Mouse (Mus musculus) cerebellum, adult 9-10 months (tissue): Measurements from ENCODE around the gene Robo1.

ENCODE experiments used
- DNase-seq: peaks from one replicate; pipeline ENCODE4 v3.0.0; 2022

Gene Robo1

DNA sequence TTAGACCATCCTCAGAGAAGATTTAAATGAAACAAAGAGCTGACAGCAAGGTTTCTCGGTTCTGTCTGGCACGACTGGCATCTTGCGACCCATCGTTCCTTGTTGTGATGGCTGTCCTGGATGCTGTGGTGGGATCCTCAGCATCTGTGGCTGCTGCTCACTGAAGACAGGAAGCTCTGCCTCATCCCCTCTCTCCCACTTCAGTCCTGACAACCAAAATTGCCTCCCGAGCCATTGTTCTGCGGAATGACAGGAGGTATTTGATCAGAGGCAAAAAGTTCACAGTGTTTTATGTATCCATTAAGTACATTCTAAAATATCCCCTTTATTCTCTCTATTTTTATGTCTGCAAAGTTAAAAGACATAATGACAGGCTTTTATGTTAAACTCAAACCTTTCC, 643.9 kb downstream of the Robo1 start:
- DNase-seq: no peak

DNA sequence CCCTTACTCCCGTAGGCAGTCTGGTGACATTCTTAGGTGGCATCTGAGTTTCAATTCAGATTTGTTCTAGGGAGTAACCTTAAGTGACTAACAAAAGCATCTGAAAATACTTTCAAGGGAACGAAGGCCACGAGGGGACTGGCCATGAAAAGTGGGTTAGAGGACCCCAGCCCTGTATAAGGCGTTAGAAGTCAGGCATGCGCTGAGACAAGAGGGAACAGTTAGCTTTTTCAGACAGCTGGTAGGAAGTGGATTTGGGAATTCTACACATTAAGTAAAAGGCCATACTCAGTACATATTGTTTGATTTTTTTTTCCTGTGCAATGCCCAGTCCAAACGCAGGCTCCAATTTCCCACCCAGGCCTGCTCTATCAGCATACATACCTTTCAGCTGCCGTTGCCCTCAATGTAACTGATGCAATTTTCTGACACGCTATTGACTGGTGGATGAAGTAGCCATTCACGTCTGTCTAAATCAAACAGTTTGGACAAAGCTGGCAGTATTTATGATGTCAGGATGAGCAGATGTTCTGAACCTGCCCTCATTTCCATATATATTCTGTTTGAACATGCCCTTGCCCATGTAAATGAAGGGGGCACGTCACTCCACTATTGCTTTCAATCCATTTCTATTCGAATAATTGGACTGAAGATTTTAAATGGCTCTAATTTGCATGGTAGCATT, 651.1 kb downstream of the Robo1 start:
- no peak for DNase-seq

DNA sequence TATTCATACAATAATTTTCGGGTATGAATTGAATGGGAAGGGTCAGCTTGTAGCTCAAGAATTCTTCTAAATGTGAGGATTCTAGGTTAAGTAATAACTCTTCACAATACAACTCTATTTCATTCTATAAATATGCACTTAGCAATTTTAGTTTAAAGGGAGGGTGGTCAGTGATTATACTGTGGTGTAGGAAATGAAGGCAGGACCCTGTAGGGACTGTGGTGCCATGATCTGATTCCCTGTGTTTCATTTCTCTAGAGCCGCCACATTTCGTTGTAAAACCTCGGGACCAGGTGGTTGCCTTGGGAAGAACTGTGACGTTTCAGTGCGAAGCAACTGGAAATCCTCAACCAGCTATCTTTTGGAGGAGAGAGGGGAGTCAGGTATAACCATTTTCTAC, 651.7 kb downstream of the Robo1 start:
- no peak for DNase-seq

DNA sequence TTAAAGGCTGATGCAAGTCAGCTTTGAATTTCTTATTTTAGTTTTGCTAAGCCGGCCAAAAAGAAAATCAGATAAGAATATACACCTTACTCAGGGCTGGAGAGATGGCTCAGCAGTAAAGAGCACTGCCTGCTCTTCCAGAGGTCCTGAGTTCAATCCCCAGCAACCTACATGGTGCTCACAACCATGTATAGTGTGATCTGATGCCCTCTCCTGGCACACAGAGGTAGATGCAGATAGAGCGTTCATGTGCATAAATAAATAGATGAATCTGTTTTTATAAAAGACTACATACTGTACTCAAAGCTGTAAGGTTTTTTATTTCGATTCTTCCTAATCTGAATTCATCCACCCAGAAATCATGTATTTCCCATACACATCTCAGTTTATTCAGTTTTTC, 655.7 kb downstream of the Robo1 start:
- no peak for DNase-seq

DNA sequence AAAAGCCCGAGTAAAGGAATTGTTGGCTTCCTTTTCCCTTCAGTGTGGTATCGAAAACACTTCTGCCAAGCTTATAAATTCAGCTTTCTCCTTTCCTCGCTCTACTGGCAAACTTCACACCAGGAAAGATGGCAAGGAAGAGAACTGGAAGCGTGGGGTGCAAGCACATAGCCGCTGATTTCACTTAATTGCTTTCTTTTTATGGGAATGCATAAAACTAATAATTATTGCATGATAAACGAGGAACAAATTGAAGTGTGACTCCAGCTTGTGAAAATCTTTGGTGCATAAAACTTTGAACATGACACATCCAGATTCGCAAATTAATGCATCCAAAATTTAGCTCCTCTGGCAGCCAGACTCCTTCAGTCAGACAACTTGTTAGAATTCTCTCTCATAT, 659.4 kb downstream of the Robo1 start:
- DNase-seq: no peak

DNA sequence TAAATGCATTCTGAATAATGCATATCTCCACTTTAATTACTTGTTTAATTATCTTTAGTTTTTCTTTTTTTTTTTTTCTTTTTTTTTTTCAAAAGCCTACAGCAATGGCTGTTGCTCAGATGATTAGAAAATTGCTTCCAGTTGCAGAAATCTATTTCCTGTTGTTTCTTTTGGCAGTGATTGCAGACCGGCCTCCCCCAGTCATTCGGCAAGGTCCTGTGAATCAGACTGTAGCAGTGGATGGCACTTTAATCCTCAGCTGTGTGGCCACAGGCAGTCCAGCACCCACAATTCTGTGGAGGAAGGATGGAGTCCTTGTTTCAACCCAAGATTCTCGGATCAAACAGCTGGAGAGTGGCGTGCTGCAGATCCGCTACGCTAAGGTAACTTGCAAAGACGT, 661.9 kb downstream of the Robo1 start:
- DNase-seq: no peak

DNA sequence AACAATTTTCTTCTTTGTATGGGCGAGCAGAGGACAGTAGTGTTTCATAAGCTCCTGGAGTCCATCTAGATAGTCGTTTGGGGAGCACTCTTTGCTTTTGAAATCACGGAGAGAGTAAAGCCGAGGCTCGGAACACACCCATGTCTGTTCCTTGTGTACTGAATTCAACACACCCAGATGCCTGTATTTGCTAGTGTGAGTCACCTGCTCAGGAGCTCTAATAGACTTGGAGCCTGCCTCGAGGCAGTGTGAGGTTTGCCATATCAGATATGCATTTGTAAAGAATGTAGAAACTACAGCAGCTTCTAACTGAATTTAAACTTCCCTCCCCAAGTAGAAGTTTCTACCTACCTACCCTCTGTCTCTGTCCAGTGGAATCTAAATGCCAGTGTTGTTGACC, 665.6 kb downstream of the Robo1 start:
- no peak for DNase-seq

DNA sequence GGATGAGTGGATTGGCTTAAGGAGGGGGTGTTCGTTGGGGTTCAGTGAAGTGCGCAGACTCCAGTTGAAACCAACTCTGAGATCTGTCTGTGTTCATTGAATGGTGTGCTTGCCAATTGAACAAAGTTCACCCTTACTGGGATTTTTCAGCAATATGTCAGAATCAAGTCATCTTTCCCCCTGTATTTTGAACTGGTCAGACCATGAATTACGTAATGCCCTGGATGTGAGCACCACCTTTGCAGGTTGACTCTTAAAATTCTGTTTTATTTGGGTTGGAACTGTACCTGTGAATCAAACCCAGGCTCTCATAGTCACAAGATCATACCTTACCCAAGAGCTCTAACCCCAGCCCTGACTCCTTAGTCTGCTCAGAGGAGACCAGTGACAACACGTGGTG, 666.6 kb downstream of the Robo1 start:
- DNase-seq: no peak

DNA sequence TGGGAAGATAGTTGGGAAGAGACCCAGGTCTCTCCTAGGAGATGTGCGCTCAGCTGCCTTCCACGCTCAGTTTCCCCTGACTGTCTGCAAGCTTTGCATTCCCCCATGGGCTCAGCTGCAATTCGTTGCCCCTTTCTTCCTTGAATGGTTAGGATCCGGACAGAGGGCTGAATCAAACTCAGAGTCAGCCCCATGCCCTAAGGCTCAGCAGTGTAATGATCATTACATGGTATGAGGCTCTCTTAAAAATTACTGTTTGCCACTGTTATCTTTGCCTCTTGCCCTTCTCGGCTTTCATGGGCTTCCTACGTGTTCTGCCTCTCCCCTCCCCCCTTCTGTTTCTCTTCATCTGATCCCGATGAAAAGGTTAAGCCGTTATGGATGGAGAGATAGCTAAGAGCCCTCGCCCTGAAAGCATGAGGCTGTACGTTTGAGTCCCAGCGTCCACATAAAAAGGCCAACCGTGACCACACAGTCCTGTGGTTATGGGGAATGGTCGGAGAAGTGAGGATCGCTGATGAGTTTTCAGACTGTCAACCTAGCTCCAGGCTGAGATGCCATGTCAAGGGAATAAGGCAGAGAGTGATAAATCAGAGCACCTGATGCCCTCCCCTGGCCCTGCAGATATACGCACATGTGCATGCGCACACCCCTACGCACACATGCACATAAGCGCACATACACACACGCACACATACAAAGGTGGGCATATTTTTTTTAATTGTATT, 668.9 kb downstream of the Robo1 start:
- DNase-seq: no peak

DNA sequence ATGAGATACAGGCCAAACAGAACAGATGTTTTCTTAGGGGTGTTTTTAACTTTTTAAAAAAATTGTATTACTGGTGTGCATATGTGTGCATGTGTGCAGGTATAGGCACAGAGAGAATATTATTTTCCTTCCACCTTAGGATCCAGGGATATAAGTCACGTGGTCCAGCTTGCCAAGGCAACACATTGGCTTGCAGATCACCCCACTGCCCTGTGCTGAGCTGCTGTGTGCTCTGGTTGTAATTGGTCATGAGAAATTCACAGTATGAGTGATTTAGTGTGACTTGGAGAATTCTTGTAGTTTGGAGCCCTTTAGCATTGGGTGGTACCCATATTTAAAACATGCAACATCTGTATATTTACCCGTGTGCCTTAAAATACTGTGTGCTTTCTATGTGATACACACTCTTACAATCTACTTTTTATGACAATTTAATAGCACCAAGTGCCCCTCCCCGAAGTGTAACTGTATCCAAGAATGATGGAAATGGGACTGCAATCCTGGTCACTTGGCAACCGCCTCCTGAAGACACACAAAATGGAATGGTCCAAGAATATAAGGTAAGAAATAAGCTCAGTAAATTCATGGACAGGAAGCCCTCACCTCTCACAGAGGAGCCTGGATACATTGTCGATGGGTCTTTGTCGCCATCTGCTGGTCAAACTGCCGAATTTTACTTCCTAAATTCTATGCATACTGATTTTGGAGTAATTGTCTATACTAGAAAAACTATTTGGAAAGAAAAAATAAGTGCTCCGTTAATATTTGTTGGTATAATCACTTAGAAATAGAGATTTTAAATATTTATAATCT, 671.5 kb downstream of the Robo1 start:
- peak; percentile 78 for DNase-seq

DNA sequence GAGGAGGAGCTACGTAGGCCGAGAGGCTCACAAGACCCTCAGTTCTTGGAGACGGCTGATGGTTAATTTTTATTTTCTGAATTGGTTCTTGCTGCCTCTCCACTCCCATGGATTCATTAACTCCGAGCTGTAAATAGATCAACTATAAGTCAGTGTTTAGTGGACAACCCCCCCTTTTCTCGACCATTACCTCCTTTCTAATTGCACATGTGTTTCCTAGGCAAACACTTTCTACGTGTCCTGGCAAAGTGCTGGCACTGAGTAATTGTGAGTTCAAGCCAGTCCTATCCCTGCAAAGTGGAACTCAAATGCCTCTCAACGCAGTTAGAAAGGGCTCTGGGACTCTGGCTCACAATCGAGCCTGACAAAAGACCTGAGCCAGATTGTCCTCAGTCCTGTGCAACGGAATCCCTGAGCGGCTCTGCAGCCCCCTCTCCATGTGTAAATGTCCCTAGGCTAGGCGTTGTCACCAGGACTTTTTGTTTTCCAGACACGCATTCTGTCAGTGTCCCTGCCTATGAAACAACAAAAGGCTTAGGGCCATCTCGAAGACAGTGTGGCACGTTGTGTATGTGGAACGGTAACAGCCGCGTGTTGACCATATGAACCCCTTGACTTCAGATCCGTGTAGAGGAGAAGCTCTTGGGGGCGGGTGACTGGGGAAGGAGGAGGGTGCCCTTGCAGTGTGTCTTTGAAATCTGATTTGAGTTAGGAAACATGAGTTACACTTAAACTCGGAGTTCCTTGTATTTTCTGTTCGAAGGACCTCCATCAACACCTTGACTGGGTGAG, 682.5 kb downstream of the Robo1 start:
- DNase-seq: no peak

DNA sequence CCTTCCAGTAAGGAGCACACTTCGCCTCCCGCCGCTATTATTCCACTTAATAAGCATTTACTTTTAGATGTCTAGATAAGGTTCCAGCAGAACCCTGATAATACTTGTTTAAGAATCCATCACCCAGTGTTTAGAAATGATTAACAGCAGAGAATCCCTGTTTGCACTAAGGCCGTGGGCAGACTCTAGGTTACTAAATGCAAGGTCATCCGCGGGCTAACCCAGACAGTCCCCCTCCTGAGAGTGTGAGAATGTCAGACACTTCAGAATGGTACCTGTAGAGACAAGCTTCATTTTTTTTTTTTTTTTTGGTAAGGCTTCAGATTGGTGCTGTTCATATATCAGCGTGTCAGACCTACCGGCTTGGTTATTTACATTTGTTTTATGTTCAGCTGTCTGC, 685.1 kb downstream of the Robo1 start:
- no peak for DNase-seq

DNA sequence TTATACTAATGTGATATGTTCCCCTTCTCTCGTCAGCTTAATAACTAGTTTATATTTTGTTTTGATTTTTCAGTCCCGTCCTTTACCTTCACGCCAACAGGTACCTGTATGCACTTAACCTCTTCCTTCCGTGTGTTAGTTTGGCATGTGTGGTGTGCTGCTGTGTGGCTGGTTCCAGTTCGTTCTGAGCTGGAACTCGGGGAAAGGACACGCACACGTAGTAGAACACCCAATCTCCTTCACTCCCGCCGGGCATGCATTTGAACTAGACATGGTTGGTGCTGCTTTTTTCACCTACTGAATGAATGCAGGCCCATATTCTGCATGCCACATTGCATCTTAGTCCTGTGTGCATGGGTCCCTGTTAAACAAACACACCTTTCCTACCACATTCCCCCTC, 685.5 kb downstream of the Robo1 start:
- no peak for DNase-seq

DNA sequence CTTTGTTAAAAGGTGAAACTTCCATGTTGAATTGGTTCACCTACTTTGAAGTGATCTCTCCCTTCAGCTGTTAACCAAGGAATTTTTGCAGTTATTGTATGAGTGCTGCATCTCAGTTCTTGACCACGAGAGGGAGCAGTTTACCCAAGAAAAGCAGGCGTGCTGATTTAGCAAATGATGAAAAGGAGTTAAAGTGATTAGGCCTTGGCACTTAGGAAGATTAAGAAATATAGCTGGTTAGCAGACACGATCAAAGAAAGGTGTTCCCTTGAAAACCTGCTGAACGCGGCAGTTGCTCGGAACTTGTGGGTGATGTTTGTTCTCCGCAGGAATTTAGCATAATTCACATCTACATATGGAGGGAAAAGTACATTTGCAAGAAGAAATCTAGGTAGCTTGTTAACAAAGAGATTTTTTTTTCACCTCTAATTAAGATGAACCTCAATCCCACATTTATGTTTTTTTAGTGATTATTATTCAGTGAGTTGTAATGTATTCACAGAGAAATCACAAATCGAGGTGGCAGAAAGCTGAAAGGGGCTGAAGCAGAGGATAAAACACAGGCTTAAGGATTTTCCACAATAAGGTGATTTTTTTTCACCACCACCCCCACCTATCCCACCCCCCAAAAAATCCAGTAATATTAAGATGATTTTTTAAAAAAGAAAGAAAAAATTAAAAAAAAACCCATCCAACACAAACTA, 687.3 kb downstream of the Robo1 start:
- DNase-seq: peak; percentile 75

DNA sequence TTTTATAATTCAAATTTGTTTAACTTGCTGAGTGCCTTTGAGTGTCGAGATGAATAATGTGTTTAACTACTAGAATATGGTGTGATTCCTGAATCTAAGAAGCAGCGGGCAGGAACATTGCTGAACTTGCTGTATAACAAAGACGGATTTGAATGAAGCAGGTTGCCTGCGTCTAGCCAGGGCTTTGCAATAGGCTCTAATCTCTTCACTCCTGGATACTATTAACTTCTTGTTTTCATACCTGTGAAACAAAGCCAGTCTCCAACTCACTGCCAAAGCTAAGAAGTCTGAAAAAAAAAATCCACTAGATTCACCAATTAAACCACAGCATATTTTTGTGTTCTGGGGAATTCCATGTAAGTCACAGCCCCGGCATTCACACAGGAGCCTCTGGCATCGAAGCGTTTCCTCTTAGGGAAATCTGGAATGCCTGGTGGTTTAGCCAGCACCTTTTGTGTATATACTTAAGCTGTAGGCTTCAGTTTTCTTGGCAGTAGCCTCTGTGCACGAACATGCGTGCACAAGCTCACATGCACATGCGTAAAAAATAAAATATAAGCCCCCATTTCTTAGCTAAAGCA, 687.9 kb downstream of the Robo1 start:
- no peak for DNase-seq

DNA sequence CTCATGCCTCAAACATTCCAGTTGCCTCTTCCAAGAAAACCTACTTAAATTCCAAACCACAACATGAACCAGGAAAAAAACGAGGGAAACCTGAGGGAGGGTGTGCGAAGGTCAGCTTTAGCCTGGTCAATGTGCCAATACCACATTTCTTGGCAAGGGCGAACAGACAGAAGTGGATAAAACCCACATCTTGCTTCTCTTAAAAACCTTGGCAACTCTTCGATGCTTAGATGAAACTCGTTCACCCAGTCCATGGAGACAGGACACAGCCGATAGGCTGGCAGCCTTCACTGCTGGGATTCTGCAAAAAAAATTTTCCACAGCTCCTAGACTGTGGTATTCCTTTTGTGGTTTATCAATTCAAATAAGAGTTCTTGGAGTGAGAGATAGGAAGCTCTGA, 690.6 kb downstream of the Robo1 start:
- DNase-seq: no peak

DNA sequence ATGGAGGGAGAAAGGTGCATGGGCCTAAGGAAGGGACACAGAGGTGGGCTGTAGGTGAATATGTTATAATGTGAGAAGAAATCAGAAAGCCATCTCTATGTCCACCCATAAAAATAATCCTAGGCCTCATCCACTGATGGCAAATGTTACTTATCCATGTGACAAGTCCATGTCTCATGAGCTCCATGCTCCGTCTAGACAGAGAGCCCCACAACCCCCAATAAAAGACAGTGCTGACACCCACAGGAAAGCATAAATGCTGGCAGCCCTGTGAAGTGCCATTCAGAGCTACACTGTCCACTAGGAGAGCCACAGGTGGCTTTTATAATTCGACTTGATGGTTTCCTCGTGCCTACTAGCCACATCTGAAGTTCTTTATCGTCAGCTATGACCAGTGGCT, 694.6 kb downstream of the Robo1 start:
- DNase-seq: no peak

DNA sequence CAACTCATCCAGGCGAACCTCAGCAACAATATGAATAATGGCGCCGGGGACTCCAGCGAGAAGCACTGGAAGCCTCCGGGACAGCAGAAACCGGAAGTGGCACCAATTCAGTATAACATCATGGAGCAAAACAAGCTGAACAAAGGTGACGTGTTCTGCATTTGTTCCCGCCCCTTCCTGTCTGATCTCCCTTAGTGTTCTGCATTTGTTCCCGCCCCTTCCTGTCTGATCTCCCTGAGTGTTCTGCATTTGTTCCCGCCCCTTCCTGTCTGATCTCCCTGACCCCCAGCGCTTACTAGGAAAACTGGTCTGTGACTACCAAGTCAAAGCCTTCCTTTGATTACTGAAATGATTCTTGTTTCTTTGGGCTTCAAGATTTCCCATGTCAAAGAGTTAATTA, 696.5 kb downstream of the Robo1 start:
- no peak for DNase-seq

DNA sequence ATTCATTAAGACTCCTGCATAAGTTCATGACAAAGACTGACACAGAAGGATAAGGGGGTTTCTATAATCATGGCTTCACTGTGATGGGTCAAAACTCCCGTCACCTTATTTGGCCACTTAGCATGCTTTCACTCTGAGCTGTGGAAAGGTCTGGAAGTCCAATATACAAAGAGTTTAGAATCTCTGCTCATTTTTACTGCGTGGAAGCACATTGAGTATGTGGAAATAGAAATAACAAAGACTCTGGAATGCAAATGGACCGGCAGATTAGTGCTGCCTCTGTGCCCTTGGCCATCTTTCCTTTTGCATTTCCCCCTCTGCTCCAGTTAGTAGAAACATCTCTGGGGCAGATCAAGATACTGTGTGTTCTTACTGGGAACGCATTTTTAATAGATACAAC, 697.7 kb downstream of the Robo1 start:
- no peak for DNase-seq

DNA sequence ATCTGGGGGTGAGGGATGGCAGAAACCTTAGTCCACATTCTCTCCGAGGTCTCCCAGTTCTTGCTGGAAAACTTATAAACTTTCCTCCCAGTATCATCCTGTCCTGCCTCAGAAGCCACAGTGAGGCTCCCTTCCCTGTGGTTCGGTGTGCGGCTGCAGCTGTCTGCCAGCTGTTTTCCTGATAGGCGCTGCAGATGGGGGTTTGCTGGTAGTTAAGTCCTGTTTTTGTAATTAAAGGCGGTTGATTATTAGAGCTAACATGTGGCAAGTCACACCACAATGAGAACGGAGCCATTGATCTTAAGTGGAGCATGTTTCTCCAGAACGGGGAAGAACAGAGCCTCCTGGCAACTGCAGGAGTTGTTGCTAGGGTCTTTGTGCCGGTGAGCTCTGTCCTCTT, 699.3 kb downstream of the Robo1 start:
- DNase-seq: no peak

DNA sequence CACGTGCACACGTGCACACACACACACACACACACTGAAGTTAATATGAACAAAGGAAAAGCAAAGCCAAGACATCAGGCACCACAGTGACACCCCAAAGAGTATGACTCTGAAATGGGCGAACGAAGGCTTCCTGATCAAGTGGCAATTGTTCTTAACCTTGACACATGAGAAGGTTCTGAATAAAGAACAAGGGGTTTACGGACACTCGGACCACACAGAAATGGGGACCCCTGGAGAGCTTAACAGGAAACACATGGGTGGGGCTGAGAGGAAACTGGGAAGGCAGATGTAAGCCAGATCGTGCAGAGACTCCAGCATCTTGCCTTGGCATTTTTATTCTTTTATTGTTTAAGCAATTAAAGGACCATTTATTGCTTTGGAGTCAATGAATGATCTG, 703.2 kb downstream of the Robo1 start:
- no peak for DNase-seq

DNA sequence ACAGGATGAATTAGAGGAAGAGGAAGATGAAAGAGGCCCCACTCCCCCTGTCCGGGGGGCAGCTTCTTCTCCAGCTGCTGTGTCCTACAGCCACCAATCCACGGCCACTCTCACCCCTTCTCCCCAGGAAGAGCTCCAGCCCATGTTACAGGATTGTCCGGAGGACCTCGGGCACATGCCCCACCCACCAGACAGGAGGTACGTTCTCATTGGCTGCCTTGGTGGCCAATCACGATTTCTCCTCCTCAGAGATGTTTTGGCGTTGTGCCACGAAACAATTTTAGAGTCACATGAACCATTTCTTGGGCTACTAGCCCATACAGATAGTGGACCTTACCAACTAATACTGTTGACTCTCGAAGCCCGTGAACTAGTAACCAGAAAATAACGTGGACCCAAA, 704.8 kb downstream of the Robo1 start:
- no peak for DNase-seq
